Mouse (Mus musculus): Measurements from ENCODE around the gene Plp1.

DNA sequence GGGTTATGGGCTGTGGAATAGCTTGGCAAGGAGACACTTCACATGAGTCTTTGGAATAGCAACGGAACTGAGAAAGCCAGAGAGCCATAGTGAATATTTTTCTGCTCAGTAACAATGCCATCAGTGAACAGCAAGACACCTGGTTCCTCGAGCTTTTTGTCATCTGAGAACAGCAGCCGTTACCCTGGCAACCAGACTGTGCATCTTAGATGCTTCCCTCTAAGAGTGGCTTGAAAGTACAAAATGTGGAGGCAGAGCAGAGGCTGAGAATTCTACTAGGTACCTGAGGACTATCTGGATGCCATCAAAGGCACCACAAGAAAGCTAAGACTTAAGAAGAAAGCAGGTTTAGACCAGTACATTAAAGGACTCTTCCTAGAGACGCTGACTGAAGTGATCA lies 2.5 kb downstream of the Plp1 start:
- TF ChIP-seq CTCF (IDR thresholded peaks at IDR 0.05; ENCODE audit: insufficient read depth, low read depth, low read length) = no peak
- TF ChIP-seq POLR2A (IDR thresholded peaks at IDR 0.05; ENCODE audit: insufficient read depth, low read depth, low read length) = no peak
